Mouse (Mus musculus): ENCODE measurements at regions not wholly inside any gene's neighbourhood (a gene's known extent, or its start where the extent isn't known, plus 50 kb on each side); places are given as distances from the start of the nearest gene placed in this dataset.

DNA sequence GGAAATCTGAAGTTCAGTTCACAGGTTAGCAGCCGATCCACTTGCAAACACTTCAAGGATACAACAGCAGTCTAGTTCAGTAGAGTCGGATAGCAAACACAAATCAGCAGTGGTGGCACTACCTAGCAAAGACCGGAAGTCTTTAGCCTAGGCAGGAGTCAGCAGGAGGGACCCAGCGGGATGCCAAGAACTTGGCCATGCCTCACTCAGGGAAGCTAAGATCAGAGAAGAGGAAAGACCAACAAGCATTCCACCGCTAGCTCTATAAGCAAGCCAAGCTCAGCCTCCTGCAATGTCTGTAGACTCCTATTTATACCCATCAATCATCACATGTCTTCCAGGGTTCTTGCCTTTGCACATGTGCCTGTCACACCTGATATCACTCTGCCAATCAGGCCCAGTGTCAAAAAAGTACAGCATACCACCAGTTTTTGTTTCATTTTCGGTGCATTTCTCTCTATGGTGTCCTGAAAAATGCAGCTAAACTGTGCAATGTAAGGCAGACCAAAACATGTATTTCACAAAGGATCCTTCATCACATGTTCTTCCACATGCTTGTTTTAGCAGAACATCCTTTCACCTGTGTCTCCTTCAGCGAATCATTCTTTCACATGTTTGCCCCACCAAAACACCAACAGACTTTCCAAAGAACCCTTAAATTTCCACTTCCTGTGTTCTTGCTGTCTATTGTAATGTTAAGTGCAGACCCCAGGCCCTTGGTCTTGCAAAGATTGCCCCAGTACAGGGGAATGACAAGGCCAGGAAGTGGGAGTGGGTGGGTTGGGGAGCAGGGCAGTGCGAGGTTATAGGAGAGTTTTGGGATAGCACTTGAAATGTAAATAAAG lies 86.9 kb upstream of the St8sia4 start:
- TF ChIP-seq CTCF (IDR thresholded peaks at IDR 0.05; ENCODE audit: low read depth): no peak
- no peak for TF ChIP-seq EP300 (IDR thresholded peaks at IDR 0.05; ENCODE audit: low read depth)
